Mouse (Mus musculus) heart, embryonic 11.5 days (tissue): ENCODE results near the gene Tmem88. TPM values are rescaled to one million over a fixed set of nuclear protein-coding genes. Genes with fewer than 3 reads are reported as not detected.

ENCODE experiments used
- ATAC-seq: fragments of 200-750 bp; cut with Nextera tagmentation; replicated peaks from 2 replicates; pipeline ENCODE4 v1.8.0; 2017; ENCODE audit warnings: moderate library complexity; ENCODE audit not compliant: insufficient number of reproducible peaks, low FRiP score, low TSS enrichment
- H3K27ac ChIP-seq: fragments of 300-500 bp; sonication (generic); 2 replicates; pipeline ENCODE4 v1.5.1; 2014; ENCODE audit warnings: mild to moderate bottlenecking, low read depth, low read length
- H3K27me3 ChIP-seq: fragments of 300-500 bp; sonication (generic); 2 replicates; pipeline ENCODE4 v1.6.1; 2014; ENCODE audit warnings: mild to moderate bottlenecking, low read length, mixed read lengths; ENCODE audit not compliant: control insufficient read depth, insufficient read depth
- H3K36me3 ChIP-seq: fragments of 300-500 bp; sonication (generic); 2 replicates; pipeline ENCODE4 v1.6.1; 2014; ENCODE audit warnings: mild to moderate bottlenecking, low read length, moderate library complexity, mixed read lengths; ENCODE audit not compliant: control insufficient read depth, insufficient read depth
- H3K4me1 ChIP-seq: fragments of 300-500 bp; sonication (generic); 2 replicates; pipeline ENCODE4 v1.6.1; 2014; ENCODE audit warnings: low read length; ENCODE audit not compliant: control insufficient read depth, insufficient read depth
- H3K4me2 ChIP-seq: fragments of 300-500 bp; sonication (generic); 2 replicates; pipeline ENCODE4 v1.6.1; 2014; ENCODE audit warnings: mild to moderate bottlenecking, moderate library complexity
- H3K4me3 ChIP-seq: fragments of 300-500 bp; sonication (generic); 2 replicates; pipeline ENCODE4 v1.5.1; 2014; ENCODE audit warnings: low read depth, low read length
- H3K9ac ChIP-seq: fragments of 300-500 bp; sonication (generic); 2 replicates; pipeline ENCODE4 v1.6.1; 2014; ENCODE audit warnings: mild to moderate bottlenecking, low read depth, low read length, moderate library complexity
- H3K9me3 ChIP-seq: fragments of 300-500 bp; sonication (generic); replicated peaks from 2 replicates; pipeline ENCODE4 v1.6.1; 2016; ENCODE audit warnings: low read length; ENCODE audit not compliant: control insufficient read depth
- WGBS: fragments of 180-500 bp; shearing (Covaris S2); extraction: QIAGEN DNeasy Blood & Tissue Kit; methylation state at CpG from one replicate; pipeline ENCODE4 v1.1.7; 2014; ENCODE audit not compliant: insufficient replicate concordance; 5-methylcytosine and 5-hydroxymethylcytosine counted together
- polyA plus RNA-seq: library from polyadenylated mRNA; unstranded; fragments of >200 nt; fragmentation: Nextera tagmentation; extraction: Ambion mirVana; gene quantifications from 2 replicates; pipeline ENCODE4 v1.2.1, GENCODE M21; 2014

The Tmem88 gene
- polyA plus RNA-seq, 1 experiment from 2014 or later, result 31.7 TPM

DNA sequence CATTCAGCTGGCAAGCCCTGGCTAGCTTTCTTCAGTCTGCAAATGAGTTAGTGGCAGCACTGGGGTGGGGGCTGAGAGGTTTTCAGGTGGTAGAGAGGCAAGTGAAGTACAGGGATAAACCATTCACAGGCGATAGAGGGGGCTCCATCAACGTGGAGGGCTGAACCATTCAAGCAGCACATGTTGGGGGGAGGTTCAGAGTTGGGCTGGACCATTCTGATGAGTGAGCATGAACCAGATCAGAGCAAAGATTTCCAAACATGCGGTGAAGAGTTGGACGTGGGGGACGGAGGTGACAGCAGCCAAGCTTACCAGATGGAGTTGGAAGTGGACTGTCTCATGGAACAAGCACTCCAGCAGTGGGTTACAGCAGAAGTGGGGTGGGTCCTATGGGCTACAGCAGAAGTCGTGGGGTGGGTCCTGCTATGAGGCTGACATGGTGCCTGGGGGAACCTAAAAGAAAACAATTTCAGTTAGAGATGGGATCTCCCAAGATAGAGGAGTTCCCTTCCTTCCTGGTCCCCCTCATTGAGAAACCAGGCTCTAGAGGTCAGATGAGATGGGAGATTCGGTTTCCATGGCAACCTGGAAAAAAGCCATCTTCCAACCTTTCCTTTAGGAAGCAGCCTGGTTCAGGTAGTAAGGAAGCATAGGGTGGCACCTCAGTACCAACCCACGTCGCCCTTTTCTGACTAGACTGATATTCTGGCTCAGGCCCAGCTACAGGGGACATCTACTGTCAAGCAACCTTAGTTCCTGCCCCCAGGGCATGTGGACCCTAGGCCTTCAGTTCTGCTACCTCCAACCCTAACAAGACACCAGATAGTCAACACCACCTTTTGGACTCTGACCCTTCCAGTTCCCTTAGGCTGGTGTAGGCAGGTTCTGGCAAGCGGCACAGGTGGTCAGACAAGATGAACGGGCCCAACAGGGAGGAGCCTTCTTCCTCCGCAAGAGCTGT, 15.5 kb upstream of the Tmem88 start, which contains the start of gene Kdm6b:
Kdm6b (minus strand) TSS at position 455 of the 961 bp plus-strand sequence.
- peaks cover 2% of the 10 kb centered on the region; the same call in 1 of the 2 replicates for H3K36me3 ChIP-seq
- 44% methylated on average over 12 of the region's 12 CpGs for WGBS
- no peak for ATAC-seq

DNA sequence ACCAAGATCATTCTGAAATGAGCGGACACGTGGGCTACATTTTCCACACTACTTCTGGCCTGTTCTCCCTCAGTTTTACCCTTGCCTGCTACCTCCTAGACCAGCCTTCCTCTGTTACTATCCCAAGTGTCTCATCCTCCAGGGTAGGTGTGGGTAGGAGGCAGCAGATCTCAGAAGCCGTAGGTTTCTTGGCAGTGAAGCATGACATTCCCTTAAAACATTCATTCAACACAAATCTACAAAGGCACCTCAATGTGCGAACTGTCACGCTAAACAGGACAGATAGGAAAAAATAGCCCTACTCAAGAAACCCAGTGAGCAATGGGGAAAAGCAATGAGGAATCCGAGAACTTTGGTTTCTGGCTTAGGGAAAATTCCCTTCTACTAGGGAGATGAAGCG, 14.5 kb upstream of the Tmem88 start:
- 56% methylated on average over 7 of the region's 7 CpGs for WGBS
- peaks cover 49% of the 10 kb centered on the region for H3K4me1 ChIP-seq
- H3K4me2 ChIP-seq, result peak overlapping the region; percentile 99
- peak overlapping the region; percentile 90; the same call in 1 of the 2 replicates for H3K4me3 ChIP-seq
- peak overlapping the region; percentile 92; the same call in 1 of the 2 replicates for H3K9ac ChIP-seq
- peaks cover 6% of the 10 kb centered on the region for H3K36me3 ChIP-seq
- no peaks in the 10 kb centered on the region for H3K9me3 ChIP-seq
- peak overlapping the region; percentile 98 for H3K27ac ChIP-seq
- no peaks in the 10 kb centered on the region for H3K27me3 ChIP-seq
- no peak for ATAC-seq

More for the DNA sequence above, 15.5 kb upstream of the Tmem88 start, which contains the start of gene Kdm6b:
- Histone ChIP-seq H3K9me3 (no peaks in the 10 kb centered on the region), H3K9ac (peak within 1 kb of the TSS; percentile 92), H3K4me3 (peak within 1 kb of the TSS; percentile 83), H3K4me1 (peaks cover 49% of the 10 kb centered on the region), H3K27me3 (no peaks in the 10 kb centered on the region), H3K27ac (peak within 1 kb of the TSS; percentile 98), H3K4me2 (peak within 1 kb of the TSS; percentile 99)

DNA sequence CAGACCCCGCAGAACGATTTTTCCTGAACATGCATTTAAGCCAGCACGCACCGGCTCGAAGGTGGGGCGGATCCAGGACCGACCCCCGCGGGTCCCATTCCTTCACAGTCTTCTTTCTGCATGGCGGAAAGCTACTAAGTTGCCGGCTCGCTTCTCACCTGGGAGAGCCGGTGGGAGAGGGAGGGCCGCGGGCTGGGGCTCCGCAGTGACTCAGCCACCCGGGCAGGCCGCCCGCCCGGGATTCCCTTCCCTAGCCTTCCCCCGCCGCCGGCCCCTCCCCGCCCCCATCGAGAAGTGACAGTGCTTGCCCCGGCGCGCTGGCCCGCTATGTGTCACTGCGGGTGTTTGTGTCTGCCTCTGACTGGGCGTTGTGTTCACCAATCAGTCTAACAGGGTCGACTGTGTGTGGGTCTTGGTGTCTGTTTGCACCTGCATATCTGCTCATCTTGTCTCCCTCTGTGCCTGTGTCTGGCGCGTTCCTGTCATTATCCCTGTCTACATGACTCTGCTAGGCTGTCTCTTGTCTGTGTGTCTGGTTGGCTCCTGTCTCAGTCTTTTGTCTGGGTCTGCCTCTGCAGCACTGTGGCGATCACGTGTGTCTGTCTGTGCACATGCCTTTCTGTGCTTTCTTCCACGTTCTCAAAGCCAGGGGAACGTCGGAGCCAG, 13.6 kb upstream of the Tmem88 start:
- Histone ChIP-seq H3K4me3 (peak overlapping the region; percentile 90), H3K36me3 (peaks cover 14% of the 10 kb centered on the region), H3K9ac (peak overlapping the region; percentile 92), H3K4me2 (peak overlapping the region; percentile 99), H3K27me3 (no peaks in the 10 kb centered on the region), H3K27ac (peak overlapping the region; percentile 98), H3K9me3 (no peaks in the 10 kb centered on the region), H3K4me1 (peaks cover 42% of the 10 kb centered on the region)
- no peak; the same call in 1 of the 2 replicates for ATAC-seq
- WGBS, result under 1% methylated on average over 37 of the region's 39 CpGs

DNA sequence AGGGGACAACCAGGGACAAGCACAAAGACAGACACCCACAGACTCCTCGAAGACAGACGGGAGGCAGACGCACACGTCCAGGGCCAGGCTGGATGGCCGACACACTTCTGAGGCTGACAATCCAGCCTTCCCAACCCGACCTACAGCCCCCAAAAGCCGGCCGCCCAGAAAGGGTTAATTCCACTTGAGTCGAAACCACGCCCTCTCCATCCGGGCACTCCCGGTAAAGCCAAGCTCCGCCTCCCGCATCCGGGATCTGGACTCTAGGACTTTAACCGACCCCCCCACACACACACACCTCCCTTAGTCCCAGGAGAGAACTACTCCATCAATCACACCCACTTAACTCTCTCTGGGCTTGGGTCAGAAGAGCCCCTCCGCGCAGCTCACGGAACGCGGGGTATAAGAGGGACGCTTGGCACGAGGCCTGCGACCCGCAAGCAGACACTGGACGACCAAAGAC, 13.1 kb upstream of the Tmem88 start:
- Histone ChIP-seq H3K9ac (peak overlapping the region; percentile 92), H3K27ac (peak overlapping the region; percentile 98), H3K9me3 (no peaks in the 10 kb centered on the region), H3K36me3 (peaks cover 18% of the 10 kb centered on the region), H3K4me1 (peaks cover 42% of the 10 kb centered on the region), H3K4me3 (peak overlapping the region; percentile 90), H3K27me3 (no peaks in the 10 kb centered on the region), H3K4me2 (peak overlapping the region; percentile 99)
- WGBS, result under 1% methylated on average over 26 of the region's 26 CpGs
- peak; percentile 40 for ATAC-seq

DNA sequence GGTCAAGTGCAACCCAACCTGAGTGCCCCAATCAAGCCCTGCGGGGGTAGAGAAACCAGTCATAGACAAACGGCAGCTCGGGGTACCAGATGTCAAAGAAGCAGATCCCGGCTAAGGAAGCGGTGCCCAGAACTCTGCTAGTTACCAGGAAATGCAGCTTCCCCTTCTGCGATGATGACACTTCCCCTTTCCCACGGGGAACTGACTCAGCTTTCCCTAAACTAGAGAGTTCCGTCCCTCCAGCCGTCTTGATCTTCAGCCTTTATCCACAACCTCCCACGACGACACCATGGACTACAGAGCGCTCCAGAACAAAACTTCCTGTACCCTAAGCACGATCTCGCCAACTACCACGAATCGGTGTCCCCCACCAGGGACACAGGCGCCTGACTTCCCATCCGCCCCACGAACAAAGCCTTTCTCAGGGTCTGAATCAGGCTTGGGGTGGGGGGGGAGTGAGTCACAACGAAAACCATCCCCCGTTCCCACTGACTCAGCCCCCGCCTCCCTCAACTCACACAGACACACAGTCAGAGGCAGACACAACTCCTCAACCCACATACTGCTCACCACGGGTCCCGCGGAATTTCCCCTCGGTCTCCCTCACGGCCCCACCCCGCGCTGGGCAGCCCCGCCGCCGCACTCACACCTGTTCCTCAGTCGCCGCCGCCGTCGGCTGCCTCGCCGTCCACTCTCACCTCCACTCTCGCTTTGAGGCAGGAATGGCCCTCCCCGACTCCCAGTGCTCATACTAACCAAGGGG, 12.5 kb upstream of the Tmem88 start:
- Histone ChIP-seq H3K27me3 (no peaks in the 10 kb centered on the region), H3K9me3 (no peaks in the 10 kb centered on the region), H3K36me3 (peaks cover 25% of the 10 kb centered on the region), H3K27ac (peak overlapping the region; percentile 98), H3K9ac (peak overlapping the region; percentile 92), H3K4me3 (peak overlapping the region; percentile 90), H3K4me2 (peak overlapping the region; percentile 99), H3K4me1 (peaks cover 42% of the 10 kb centered on the region)
- WGBS, result under 1% methylated on average over 41 of the region's 41 CpGs
- 0 out of 2 replicates have a peak, but pooled peaks have one; percentile 7 for ATAC-seq

DNA sequence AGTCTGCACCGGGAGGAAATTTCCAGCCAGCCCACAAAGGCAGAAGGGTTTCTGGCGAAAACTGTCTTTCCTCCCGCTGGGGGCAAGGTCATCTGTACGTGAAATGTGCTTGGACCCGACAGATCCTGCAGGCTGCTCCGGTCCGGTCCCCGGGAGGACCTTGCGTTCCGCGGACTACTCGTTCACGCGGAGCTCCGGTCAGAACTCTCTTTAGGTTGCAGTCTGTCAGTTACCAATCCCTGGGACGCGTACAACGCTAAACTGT, 11.9 kb upstream of the Tmem88 start:
- Histone ChIP-seq H3K27ac (peak overlapping the region; percentile 98), H3K4me3 (peak overlapping the region; percentile 90), H3K27me3 (no peaks in the 10 kb centered on the region), H3K9me3 (no peaks in the 10 kb centered on the region), H3K36me3 (peaks cover 29% of the 10 kb centered on the region), H3K4me2 (peak overlapping the region; percentile 99), H3K4me1 (peaks cover 42% of the 10 kb centered on the region), H3K9ac (peak overlapping the region; percentile 92)
- ATAC-seq, result no peak
- 0% methylated on average over 18 of the region's 18 CpGs for WGBS

DNA sequence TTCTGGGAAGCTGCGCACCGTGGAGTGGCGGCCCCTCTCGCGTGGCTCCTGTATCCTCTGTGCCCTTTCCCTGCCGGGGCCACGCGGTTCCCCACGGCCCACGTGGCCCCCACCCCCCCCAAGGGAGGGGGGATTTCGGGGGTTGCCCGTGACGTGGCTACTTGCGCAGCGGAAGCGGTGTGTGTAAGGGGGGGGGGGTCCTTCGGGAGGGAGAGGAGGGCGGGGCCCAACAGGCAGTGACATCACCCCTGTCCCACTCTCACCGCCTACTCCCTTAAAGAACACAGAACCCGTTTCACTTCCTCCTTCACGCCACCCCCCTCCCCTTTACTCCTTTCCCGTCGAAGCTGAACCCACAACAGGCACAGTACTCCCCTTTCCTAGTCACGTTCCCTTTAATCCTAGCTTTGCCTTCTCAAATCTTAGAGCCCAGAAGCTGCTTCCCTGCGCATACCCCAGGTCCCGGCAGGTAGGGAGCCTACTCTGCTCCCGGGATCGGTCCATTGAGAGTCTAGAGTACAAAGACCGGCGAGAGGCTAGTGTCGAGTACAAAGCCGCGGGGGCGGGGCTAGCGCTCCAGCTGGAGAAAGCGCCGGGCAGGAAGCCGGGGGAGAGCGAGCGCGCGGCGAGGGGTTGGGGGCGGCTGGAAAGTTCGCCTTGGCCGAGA, 11.5 kb upstream of the Tmem88 start:
- Histone ChIP-seq H3K36me3 (peaks cover 33% of the 10 kb centered on the region), H3K27me3 (no peaks in the 10 kb centered on the region), H3K9ac (peak overlapping the region; percentile 92), H3K9me3 (no peaks in the 10 kb centered on the region), H3K4me2 (peak overlapping the region; percentile 99), H3K27ac (peak overlapping the region; percentile 98), H3K4me3 (peak overlapping the region; percentile 90), H3K4me1 (peaks cover 38% of the 10 kb centered on the region)
- peak; percentile 31; the same call in 1 of the 2 replicates for ATAC-seq
- WGBS, result 0% methylated on average over 46 of the region's 46 CpGs
